Mouse (Mus musculus) right cerebral cortex, adult 18-20 months (tissue): Measurements from ENCODE around the gene Sds.

ENCODE experiments used
- DNase-seq: peaks from one replicate; pipeline ENCODE4 v3.0.0; 2022; ENCODE audit warnings: mixed read lengths

Gene Sds

DNA sequence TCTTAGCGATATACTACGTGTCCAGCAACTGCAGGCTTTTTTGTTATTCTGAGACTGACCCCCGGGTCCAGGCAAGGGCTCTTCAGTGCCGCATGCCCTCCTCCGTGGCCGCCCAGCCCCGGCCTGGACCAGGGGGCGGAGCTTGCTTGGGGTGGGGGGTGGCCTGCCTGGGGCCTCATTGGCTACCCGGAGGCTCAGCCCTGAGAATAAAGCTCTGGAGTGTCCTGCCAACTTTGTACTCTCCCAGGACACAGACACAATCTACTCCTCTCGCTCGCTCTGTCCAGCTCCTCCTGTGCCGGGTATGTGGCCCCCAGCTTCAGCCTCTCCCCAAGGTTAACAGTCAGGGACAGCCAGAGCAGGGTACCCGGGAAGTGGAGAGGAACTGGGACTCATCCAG is at the start of gene Sds:
Gene Sds, plus strand, starts transcription at position 231 of the 400 bp plus-strand sequence.
- no peak for DNase-seq

DNA sequence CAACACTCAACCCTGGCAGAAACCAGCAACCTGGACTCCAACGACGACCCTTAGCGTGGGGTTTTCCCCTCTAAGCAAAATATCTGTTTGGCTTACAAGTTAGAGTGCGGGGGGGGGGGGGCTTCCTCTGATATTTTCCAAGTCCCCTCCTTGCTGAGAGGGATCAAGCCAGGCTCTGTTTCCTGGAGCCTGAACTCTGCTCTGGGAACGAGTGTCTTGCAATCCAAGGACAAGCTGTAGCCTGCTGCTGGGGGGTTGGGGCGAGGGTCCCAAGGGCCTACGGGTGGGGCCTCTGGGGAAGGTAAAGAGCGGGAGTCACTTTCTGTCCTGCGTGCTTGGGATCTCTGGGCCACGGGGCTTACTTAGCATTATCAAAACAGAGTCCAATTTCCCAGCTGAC is 49.8 kb upstream of the Sds start:
- no peak for DNase-seq

DNA sequence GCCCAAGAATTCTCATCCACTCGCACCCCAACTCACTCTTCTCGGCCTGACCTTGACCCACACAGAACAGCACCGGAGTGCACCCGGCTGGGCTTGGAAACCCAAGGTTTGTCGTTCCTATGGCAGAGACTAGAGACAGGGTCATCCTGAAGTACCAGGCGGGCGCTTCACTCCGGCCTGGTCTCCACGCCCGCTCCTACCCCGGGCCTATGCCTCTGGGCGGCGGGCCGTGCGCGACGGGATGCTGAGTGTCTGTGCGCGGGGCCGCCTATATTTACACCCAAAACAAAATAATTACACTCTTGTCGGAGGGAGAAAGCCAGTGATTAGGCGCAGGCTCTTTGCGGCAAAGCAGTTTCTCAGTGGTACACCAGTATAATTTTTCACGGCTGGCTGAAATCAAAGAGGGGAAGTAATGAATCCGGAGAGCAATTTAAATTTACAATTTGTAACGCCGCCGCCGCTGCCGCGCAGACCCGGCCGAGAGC is 48.8 kb upstream of the Sds start:
- DNase-seq, result no peak

DNA sequence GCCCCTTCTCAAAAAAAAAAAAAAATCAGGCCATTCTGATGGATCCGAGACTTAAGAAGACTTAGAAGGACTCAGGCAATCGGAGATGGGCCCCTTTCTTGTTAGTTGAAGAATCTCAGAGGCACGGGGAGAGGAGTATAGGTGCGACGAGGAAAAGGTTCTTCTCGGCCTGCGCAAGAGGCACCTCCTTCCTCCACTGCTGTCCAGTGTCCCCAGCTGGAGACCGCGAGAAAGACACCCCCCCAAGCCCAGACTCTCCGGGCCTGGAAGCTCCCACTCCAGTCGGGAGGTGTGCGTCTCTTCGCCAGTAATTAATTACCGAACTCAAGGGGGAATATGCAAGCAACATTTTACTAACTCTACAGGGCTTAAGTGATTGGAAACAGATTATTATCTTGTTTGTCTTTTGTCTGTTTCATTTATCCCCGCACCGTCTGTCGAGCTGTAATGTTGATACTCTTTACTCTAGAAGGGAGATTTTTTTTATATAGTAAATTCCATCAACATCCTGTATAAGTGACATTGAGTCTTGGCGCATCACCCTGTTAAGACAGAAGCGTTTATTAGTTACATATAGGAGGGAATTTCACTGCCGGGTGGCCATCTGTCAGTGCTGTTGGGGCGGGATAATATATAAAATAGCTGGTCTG is 48.0 kb upstream of the Sds start:
- no peak for DNase-seq

DNA sequence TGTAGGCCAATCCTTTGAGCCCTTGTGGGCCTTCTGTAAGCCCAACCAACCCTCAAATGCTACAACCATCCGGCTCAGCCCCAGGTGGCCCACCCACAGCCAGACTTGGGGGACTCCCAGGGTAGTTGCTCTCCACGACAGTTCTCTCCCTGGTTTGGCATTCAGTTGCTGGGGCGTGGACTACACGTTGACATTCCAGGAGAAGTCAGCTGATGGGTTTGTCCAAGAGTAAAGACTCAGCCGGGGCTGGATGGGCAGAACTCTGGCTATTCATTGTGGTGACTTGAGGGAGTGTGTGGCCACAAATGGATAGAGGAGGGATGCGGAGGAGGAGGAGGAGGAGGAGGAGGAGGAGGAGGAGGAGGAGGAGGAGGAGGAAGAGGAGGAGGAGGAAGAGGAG is 47.3 kb upstream of the Sds start:
- no peak for DNase-seq

DNA sequence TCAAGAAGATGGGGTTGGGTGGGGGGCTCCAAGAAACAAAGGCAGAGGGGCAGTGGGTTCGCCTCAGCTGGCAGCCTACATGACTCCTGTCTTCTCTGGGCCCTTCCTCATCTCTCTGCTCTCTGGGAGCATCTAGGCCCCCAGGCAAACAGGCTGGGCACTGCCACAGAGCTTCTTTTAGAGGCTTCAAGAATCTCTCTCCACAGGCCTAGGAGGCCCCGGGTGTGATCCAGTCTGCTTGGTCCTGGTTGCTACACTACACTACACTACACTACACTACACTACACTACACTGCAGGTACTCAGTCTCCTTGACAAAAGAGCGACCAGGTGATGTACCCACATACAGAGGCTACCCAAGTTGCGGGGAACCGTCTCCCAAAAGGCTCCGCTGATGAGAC is 46.6 kb upstream of the Sds start:
- no peak for DNase-seq

DNA sequence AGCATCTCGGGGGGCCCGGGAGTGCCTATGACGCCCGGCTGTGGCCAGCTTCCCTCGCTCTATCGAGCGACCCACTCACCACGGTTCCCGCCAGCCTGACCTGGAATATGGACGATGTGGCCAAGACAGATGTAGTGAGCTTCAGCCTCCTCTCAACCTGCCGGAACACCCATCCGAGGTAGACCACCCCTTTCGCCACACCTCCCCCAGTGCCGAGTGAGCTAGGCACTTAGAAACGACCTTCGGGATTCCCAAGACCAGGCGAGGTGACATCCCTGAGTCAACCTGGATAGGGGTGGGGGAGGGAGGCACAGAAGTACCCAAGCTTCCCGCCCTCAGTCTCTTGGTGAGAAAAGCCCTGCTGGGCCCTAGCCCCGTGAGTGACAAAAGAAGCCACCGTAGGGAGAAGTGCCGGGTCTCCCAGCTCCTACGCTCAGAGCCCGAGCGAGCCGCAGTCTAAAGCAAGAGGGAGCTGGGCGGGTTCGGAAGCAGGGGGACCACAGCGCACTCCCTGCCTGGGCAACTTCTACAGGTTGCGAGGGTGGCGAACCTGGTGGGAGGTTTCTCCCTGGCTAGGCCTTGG is 45.2 kb upstream of the Sds start:
- no peak for DNase-seq

DNA sequence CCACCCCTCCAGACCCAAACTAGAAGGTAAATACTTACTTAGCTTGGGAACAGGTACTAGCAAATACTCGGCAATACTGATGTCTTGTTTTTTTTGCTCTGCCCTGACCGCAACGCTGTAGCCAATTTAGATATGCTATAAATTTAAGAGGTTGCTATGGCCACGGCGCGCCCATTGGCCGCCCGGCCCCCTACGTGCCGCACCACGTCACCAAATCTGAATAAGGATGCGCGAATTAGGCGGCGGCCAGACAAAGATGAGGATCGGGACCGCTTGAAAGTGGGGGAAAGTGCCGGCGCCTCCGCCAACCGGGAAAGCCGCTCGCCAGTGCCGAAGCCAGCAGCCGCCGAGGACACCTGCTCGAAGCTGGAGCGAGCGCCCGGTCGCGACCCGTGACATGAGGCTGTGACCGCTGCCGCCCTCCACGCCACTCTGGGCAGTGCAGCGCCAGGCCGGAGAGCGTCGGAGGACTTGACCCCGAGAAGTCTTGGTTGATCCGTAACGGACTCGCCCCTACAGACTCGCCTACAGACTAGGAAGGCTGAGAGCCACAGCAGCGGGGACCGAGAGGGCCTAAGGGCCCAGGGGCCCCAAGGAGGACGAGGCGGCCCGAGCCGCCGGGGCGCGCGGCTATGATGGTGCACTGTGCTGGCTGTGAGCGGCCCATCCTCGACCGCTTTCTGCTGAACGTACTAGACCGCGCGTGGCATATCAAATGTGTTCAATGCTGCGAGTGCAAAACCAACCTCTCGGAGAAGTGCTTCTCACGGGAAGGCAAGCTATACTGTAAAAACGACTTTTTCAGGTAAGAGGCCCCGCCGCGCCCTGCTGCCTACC is 44.5 kb upstream of the Sds start, which contains the start of gene Lhx5:
Gene Lhx5, plus strand, starts transcription at position 51 of the 837 bp plus-strand sequence.
- DNase-seq, result peak; percentile 28

DNA sequence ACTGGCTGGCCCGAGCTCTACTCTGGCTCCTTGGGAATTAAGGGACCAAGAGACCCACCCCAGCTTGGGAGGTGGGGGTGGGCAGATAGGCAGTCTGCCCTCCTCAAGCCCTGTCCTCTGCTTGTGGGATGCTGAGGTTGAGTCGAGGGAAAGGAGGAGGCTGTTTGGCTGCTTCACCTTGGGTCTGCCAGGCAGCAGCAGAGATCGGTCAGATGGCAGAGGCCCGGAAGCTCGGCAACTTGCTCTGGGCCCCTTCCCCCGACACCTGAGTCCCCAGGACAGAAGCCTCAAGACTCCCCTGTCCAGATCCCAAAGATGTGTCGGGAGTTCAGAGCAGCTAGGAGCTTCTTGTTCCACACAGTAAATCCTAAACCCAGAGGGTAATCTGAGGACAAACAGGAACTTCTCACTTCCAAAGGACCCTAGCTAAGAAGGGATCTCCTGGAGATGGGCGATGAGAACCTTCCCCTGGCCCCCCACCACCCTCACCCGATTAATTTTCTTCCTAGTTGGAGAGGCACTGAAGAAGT is 43.8 kb upstream of the Sds start:
- no peak for DNase-seq

DNA sequence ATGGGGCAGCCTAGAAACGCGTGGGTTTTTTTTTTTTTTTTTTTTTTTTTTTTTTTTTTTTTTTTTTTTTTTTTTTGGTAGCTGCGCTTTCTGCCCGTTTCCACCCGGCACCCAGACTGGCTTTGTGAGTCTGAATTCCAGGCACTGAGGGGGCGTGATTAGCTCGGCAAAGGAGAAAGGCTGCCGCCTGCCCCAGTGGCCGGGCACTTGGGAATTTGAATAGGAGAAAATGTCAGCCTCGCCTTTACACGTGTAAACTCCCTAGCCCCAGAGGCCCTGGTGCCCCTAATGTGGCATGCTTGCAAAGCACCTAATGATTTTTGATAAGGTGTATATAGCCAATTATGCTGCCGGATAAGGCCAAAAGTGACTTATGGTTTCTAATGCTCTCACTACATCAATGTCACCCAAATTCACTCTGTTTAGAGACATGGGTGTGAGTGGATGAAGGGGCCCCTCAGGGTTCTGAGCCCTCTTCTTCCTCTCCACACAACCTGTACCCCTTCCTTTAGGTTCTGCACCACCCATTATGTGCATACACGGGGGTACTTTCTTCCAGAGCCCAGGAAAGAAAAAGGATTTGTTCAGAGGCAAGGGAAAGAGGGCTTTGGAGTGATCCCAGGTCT is 43.1 kb upstream of the Sds start:
- no peak for DNase-seq

DNA sequence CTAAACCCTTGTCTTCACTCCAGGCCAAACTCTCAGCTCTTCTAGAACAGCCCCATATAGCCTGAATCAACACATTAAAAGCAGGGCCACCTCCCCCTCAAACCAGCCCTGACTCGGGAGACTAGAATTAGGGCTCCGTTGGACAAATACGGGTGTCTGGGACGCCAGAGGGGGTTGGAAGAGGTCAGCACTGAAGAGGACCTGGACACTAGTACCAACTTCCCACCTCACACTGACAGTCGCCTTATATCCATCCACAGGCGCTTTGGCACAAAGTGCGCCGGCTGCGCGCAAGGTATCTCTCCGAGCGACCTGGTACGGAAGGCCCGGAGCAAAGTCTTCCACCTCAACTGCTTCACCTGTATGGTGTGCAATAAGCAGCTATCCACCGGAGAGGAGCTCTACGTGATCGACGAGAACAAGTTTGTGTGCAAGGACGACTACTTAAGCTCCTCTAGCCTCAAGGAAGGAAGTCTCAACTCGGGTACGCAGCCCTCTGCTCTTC is 42.0 kb upstream of the Sds start:
- no peak for DNase-seq

DNA sequence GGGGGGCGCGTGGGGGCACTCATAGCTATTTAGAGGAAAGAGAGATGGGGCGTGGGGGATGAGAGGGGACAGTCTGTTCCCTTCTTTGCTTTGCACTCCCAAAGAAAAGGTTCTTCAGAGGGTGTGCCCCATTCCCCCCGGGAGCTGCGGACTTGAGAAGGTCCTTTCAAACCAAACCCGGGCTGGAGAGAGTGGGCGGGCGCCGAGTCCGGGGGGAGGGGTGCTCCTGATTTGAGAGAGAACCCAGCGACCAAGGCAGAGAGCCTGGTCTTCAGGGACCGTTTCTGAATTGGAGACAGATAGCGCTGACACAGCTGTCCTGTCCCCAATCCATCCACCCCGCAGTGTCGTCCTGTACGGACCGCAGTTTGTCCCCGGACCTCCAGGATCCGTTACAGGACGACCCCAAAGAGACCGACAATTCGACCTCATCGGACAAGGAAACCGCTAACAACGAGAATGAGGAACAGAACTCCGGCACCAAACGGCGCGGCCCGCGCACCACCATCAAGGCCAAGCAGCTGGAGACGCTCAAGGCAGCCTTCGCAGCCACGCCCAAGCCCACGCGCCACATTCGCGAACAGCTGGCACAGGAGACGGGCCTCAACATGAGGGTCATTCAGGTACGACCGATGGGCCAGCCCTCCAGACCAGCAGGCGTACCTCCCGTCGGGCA is 41.2 kb upstream of the Sds start:
- no peak for DNase-seq

DNA sequence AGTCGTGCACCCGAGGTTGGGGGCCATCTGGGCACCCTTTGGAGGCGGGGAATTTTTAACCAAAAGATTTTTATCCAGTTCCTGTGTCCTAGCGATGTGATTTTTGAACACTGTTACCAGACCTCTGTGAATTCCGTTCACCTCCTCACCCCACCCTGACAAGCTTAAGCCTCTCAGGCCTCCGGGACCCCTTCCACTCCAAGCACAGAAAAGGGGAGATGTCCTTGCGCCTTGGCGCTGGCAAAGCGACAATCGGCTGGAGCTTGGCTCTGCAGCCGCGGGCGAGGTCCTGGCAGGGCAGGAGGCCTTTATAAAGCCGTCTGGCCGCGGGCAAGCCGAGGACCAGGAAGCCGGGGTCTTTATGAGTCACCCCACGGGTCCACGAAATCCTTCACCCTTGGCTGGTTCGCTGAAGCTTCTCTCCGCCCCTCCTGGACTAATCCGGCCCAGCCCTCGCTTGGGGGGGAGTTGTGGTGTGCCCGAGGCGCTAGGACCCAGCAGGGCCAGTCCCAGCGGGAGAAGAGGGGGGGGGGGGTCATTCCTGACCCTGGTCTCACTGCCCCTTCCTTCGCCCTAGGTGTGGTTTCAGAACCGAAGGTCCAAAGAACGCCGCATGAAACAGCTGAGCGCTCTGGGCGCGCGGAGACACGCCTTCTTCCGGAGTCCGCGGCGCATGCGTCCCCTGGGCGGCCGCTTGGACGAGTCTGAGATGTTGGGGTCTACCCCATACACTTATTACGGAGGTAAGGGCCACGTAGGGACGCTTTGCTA is 40.4 kb upstream of the Sds start:
- DNase-seq, result no peak

DNA sequence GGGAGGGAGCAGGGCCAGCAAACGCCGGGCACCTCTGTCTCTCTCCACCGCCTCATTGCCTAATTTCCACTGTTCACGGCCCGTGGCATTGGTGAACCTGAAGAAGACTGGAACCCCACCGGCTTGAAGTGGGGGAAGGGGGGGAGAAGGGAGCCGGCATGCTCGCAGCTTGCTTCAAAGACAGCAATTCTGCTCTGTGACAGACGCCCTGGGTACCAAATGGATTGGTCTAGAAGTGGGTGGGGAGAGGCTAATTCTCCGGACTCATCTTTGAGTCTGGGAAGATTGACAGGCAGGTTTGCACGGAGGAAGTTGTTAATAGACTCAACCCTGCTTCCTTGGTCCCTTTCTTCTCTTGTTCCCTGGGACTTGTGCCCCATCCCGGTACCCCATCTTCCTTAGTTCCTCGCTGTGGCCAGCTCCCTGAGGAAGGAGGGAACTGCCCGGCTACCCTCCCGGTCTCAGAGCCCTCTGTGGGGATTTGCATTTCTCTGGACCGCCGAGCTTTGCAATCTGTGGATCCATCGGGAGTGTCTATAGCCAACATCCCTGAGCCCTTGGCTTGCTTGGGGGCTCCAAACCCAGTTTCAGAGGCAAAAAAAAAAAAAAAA is 39.3 kb upstream of the Sds start:
- DNase-seq, result no peak

DNA sequence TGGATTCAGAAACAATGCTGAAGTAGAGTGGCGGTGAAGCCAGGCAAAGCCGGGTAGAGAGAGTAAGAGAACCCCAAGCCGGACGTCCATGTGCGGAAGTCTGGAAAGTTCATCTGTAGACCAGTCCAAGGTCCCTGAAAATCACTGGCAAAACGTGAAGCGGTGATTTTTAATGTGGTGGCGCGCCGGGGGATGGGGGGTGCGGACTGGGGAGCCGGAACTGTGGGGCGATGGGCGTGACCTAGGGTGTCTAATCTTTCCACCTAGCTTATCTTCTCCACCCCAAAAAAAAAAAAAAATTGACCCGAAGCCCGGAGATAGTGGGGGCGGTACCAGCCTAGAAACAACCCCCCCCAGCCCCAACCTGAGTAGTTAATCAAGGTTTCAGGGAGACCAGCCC is 38.8 kb upstream of the Sds start:
- no peak for DNase-seq

DNA sequence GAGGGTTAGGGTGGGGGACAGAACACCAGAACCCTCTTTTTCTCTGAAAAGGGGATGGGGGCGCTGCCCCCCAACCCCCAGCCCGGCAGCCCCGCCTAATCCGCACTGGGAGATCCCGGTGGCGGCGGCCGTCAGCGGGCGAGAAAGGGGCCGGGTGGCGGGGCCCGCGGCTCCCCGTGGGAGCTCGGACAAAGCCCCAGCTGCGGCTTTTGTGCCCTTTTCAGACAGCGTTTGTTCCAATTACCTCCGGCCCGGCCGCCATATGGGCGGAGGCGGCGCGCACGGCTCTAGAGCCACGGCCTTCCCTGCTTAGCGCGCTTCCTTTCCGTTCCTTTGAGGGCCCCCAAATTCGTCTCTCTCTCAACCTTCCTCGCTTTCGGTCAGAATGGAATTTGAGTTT is 38.3 kb upstream of the Sds start:
- DNase-seq, result no peak

DNA sequence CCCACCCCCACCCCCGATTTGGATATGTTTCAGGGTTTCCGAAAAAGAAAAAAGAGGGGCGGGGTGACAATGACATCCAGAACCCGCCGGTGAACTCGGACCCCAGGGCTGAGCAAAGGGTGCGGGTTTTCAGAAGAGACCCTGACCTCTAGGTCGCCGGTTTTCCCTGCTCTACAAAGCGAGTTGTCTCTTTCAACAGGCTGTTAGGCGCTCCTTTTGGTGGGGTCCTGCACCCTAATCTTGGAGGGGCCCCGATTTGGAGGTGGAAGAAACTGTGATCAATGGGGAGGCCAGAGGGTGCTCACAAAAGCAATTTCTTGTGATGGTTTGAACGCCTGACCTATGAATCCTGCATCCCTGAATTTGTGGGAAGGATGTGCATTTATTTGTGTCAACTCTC is 37.9 kb upstream of the Sds start:
- no peak for DNase-seq

DNA sequence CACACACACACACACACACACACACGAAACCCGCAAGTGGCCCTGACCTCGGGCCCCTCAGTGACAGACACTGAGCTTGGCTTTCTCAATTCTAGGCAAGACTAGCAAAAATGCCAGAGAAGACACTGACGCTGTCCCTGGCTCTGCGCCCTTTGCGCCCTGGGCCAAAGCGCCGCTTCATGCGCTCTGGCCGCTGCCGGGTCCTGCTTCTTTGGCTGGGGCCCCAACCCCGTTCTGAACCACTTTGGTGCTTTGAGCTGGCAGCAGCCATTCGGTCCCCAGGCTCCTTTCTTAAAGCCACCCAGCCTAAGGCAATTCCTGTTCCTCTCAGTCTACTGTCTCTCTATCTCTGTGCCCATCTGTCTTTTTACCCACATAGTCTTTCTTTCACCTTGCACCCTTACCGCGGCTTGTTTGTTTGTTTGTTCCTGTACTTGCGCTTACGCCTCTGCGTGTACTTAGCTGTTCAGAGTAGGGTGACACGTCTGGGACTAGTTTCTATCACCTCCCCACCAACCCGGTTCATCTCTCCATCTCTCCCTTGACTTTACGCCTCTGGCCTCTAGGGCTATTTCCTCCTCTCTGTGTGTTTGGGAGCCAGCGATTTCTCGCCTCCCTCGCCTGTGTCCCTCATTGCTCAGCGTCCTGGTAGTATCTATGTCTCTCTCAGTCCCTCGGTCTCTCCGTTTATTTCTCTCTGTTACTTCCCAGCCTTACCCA is 37.2 kb upstream of the Sds start:
- no peak for DNase-seq

DNA sequence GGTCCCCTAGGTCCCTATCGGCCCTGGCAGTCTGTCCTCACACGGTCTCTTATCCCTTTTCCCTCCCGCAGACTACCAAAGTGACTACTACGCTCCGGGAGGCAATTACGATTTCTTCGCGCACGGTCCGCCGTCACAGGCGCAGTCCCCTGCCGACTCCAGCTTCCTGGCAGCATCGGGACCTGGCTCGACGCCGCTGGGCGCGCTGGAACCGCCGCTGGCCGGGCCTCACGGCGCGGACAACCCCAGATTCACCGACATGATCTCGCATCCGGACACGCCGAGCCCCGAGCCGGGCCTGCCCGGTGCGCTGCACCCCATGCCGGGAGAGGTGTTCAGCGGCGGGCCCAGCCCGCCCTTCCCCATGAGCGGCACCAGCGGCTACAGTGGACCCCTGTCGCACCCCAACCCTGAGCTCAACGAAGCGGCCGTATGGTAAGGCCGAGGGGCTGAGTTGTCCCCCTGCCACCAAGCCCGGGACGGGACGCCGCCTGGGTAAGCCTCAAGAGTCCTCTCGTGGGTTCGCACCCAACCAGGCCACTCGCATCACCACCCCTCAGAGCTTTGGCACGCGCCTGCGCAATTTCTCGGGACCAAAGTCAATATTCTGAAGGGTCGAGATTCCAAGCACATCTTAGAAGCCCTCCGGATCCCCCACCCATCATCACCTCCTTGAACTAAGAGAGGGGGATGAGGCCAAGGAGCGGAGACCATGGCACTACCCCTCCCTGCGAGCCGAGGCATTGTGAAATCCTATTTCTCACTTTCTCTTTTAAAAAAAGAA is 36.2 kb upstream of the Sds start:
- DNase-seq, result no peak

DNA sequence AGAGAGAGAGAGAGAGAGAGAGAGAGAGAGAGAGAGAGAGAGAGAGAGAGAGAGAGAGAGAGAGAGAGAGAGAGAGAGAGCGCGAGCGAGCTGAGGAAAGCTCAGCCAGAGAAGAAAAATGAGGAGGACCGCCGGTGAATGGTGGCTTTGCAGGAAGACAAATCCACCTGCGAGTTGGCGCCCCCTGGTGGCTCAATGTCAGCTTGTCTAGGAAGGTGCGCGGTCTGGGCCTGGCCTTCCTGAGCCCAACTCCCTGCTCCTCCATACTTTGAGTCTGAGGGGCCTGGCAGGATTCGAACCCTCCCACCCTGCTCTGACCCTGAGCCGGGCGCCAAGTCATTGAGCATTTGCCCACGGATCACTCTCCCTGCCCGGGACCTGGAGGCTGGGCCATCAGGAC is 35.6 kb upstream of the Sds start:
- peak; percentile 86 for DNase-seq
